Mouse (Mus musculus): ENCODE measurements around the gene Syne2. TPM values are rescaled to one million over a fixed set of nuclear protein-coding genes. Genes with fewer than 3 reads are reported as not detected.

Syne2 gene
- polyA plus RNA-seq, 1 experiment from 2014 or later: 5.1 TPM

DNA sequence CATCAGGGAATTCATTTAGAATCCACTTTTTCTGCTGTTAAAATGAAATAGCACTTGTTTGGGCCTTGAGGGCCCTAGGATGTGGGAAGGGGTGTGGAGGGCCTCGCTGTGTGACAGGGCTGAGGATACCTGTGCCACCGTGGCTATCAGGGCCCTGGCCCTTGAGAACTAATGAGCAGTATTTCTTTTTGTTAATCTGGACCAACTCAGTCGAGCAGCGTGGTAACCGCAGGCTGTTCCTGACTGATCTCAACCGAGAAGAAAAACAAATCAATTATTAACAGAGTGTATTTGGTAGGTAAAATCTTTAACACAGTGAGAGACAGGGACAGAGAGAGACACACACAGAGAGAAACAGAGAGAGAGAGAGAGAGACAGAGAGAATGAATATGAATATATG is 34.5 kb downstream of the Syne2 start:
- Histone ChIP-seq H3K4me2 (no peak overlapping the region), H3K9ac (no peak overlapping the region), H3K27ac (no peak overlapping the region), H3K36me3 (no peaks in the 10 kb centered on the region), H3K4me3 (replicated peaks) (no peak overlapping the region), H3K27me3 (0 out of 2 replicates have a peak, but pooled peaks cover 11% of the 10 kb centered on the region), H3K9me3 (replicated peaks) (no peaks in the 10 kb centered on the region), H3K4me1 (replicated peaks) (peaks cover 15% of the 10 kb centered on the region)
- ATAC-seq (ENCODE audit: low read depth) (no peak), DNase-seq (no peak)
- 58% methylated on average over 6 of the region's 6 CpGs for WGBS (ENCODE audit: insufficient replicate concordance)

DNA sequence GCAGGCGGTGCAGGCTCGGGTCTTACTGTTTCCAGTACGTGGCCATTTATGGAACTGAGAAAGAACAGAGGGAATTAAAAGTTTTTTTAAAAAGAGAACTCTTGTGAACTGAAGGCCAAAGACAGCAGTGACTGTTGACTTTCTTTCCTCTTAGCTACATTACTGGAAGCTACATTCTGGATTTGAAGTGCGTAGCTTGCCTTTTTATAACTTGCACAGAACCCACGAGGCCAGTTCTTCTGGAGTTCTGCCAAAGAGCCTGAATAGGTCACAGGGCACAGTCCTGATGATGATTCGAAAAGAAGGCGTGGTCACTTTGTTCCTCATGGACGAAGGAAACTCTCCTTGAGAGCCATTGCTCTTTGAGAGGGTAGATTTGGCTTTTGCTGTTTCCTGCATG is 35.6 kb downstream of the Syne2 start:
- WGBS (ENCODE audit: insufficient replicate concordance): 32% methylated on average over 8 of the region's 8 CpGs
- Histone ChIP-seq H3K27ac (no peak overlapping the region), H3K4me3 (replicated peaks) (no peak overlapping the region), H3K36me3 (no peaks in the 10 kb centered on the region), H3K9ac (no peak overlapping the region), H3K4me1 (replicated peaks) (peaks cover 15% of the 10 kb centered on the region), H3K4me2 (no peak overlapping the region), H3K27me3 (0 out of 2 replicates have a peak, but pooled peaks cover 11% of the 10 kb centered on the region), H3K9me3 (replicated peaks) (no peaks in the 10 kb centered on the region)
- ATAC-seq (ENCODE audit: low read depth) (no peak), DNase-seq (no peak)

DNA sequence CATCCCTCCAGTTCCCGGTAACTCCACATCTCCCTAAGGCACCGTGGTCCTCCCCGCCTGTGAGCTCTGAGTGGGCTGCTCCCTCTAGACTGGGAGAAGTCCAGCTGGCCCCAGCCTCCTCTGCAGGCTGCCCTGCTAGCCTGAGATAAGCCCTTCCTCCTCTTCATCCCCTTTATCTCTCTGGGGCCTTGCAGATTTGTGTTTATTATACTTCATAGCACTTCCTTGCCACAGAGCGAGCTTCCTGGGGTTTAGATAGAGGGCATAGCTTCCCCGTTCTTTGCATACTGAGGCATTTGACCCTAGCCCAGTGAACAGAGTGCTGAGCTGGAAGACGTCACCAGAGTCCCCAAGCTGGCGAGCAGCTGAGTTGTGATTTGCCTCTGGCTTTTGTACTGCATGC is 37.1 kb downstream of the Syne2 start:
- peaks cover 15% of the 10 kb centered on the region for H3K4me1 ChIP-seq (replicated peaks)
- no peak overlapping the region for H3K9ac ChIP-seq
- H3K9me3 ChIP-seq (replicated peaks): no peaks in the 10 kb centered on the region
- H3K27ac ChIP-seq: no peak overlapping the region
- ATAC-seq (ENCODE audit: low read depth) (peak; percentile 86), DNase-seq (peak; percentile 44)
- 8% methylated on average over 7 of the region's 7 CpGs for WGBS (ENCODE audit: insufficient replicate concordance)
- no peaks in the 10 kb centered on the region for H3K36me3 ChIP-seq
- H3K4me2 ChIP-seq: 0 out of 2 replicates have a peak overlapping the region, but pooled peaks have one; percentile 14
- H3K4me3 ChIP-seq (replicated peaks): no peak overlapping the region
- 0 out of 2 replicates have a peak, but pooled peaks cover 11% of the 10 kb centered on the region for H3K27me3 ChIP-seq

DNA sequence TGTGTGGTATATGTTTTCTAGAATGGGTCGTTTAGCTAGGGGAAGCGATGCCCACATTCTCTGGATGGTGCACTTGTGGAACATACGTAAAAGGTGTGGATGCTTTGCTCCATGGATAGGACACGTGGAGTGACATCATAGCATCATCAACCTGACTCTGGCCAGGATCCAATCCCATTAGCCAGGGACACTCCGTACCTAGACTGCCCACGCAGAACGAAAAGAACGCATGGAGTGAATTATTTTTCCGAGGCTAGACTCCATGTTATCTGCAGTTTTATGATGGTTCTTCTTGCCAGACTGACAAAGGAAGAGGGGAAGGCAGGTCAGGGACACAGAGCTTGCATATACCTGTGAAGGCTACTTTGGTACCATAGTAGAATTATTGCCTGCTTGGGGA is 37.7 kb downstream of the Syne2 start:
- Histone ChIP-seq H3K9ac (no peak overlapping the region), H3K27me3 (0 out of 2 replicates have a peak, but pooled peaks cover 11% of the 10 kb centered on the region), H3K4me2 (no peak overlapping the region), H3K27ac (no peak overlapping the region), H3K4me1 (replicated peaks) (peaks cover 15% of the 10 kb centered on the region), H3K4me3 (replicated peaks) (no peak overlapping the region), H3K36me3 (no peaks in the 10 kb centered on the region), H3K9me3 (replicated peaks) (no peaks in the 10 kb centered on the region)
- DNase-seq: no peak
- ATAC-seq (ENCODE audit: low read depth): no peak
- 73% methylated on average over 9 of the region's 9 CpGs for WGBS (ENCODE audit: insufficient replicate concordance)

DNA sequence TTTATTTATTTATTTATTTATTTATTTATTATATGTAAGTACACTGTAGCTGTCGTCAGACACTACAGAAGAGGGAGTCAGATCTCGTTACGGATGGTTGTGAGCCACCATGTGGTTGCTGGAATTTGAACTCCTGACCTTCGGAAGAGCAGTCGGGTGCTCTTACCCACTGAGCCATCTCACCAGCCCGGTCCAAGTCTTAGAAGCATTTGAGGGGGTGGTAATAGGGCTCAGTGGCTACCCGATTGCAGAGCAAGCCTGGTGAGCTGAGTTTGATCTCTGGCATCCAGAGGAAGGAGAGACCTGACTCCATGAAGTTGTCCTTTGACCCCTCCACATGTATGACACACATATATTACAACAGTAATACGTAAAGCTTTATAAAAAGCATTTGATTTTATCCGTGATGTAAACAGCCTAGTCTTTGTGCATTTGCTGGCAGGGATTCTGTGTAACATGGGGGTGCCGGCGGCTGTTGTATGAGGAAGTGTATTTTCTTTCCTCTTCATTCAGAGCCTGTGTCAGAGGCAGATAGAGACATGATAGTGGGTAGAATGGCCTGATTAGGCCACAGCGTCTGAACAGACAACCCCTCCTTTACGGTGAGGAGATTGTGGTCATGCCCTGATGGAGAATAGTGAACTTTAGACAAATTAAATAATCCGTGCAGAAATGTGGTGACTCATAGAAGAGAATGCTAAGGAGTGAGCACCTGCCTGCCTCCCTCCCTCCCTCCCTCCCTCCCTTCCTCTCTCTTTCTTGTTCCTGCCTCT is 38.3 kb downstream of the Syne2 start:
- Histone ChIP-seq H3K4me2 (no peak overlapping the region), H3K27ac (no peak overlapping the region), H3K4me3 (replicated peaks) (no peak overlapping the region), H3K9ac (no peak overlapping the region), H3K27me3 (0 out of 2 replicates have a peak, but pooled peaks cover 11% of the 10 kb centered on the region), H3K9me3 (replicated peaks) (no peaks in the 10 kb centered on the region), H3K36me3 (no peaks in the 10 kb centered on the region), H3K4me1 (replicated peaks) (peaks cover 15% of the 10 kb centered on the region)
- WGBS (ENCODE audit: insufficient replicate concordance): 44% methylated on average over 14 of the region's 14 CpGs
- ATAC-seq (ENCODE audit: low read depth): no peak
- no peak for DNase-seq

DNA sequence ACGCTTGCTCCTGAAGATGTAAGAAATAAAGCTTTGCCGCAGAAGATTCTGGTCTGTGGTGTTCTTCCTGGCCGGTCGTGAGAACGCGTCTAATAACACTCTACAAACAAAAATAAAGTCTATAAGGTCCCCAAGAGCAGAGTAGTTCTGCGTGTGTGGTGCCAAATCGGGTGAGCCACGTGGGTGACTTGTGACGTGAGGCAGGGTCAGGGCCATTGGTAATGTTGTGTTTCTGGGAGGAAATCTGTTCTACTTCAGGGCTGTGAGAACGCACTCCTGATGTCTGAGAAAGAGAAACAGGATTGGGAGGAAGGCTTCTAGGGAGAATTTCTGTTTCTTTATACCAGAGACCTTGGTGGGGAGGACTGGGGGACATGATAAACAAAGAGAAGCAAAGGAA is 42.0 kb downstream of the Syne2 start:
- Histone ChIP-seq H3K4me1 (replicated peaks) (peaks cover 9% of the 10 kb centered on the region), H3K27me3 (0 out of 2 replicates have a peak, but pooled peaks cover 8% of the 10 kb centered on the region), H3K4me3 (replicated peaks) (no peak overlapping the region), H3K4me2 (no peak overlapping the region), H3K9ac (no peak overlapping the region), H3K36me3 (no peaks in the 10 kb centered on the region), H3K27ac (no peak overlapping the region), H3K9me3 (replicated peaks) (no peaks in the 10 kb centered on the region)
- 77% methylated on average over 10 of the region's 11 CpGs for WGBS (ENCODE audit: insufficient replicate concordance)
- ATAC-seq (ENCODE audit: low read depth) (no peak), DNase-seq (no peak)

DNA sequence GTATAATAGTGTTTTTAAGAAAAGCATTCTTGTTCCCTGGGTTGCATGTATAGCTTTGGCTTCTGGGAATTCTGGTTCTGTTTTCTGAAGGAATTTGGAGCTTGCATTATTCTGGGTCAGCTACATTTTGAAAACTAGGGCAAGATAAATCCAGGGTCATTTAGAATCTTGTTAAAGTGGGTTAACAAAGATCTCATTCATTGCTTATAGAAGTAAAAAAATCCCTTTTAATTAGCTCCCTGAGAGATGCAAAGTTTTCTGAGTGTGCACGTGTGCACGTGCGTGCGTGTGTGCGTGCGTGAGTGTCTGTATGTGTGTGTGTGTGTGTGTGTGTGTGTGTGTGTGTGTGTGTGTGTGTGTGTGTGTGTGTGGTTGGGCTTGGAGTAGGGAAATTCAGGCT is 42.9 kb downstream of the Syne2 start:
- DNase-seq: no peak
- H3K27me3 ChIP-seq: 0 out of 2 replicates have a peak, but pooled peaks cover 8% of the 10 kb centered on the region
- H3K36me3 ChIP-seq: no peaks in the 10 kb centered on the region
- no peak for ATAC-seq (ENCODE audit: low read depth)
- H3K4me1 ChIP-seq (replicated peaks): no peaks in the 10 kb centered on the region
- H3K9me3 ChIP-seq (replicated peaks): no peaks in the 10 kb centered on the region
- H3K4me3 ChIP-seq (replicated peaks): no peak overlapping the region
- 85% methylated on average over 6 of the region's 6 CpGs for WGBS (ENCODE audit: insufficient replicate concordance)
- no peak overlapping the region for H3K27ac ChIP-seq
- H3K9ac ChIP-seq: no peak overlapping the region
- H3K4me2 ChIP-seq: no peak overlapping the region

DNA sequence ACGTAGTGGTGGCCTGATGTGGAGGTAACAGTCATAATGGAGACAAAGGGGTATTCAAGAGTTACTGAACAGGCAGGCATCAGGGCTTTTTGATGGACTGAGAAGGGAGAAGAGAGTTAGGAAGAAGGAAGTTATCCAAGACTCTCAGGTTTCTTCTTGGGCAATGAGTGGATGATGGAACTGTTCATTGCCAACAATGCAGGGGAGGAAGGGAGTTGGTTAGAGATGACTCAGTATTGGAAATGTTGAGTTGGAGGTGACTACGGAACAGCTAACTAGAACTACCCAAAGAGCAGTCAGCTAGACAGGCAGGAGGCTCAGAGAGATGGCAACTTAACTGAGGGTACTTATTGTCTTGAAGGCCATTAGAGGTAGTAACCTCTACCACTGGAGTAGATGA is 47.2 kb downstream of the Syne2 start:
- Histone ChIP-seq H3K4me1 (replicated peaks) (0 out of 2 replicates have a peak, but pooled peaks cover 3% of the 10 kb centered on the region), H3K9me3 (replicated peaks) (no peaks in the 10 kb centered on the region), H3K27me3 (no peaks in the 10 kb centered on the region), H3K36me3 (no peaks in the 10 kb centered on the region), H3K4me2 (no peak overlapping the region), H3K27ac (no peak overlapping the region), H3K4me3 (replicated peaks) (no peak overlapping the region), H3K9ac (no peak overlapping the region)
- DNase-seq (no peak), ATAC-seq (ENCODE audit: low read depth) (no peak)
- WGBS (ENCODE audit: insufficient replicate concordance): 69% methylated on average over 2 of the region's 2 CpGs

DNA sequence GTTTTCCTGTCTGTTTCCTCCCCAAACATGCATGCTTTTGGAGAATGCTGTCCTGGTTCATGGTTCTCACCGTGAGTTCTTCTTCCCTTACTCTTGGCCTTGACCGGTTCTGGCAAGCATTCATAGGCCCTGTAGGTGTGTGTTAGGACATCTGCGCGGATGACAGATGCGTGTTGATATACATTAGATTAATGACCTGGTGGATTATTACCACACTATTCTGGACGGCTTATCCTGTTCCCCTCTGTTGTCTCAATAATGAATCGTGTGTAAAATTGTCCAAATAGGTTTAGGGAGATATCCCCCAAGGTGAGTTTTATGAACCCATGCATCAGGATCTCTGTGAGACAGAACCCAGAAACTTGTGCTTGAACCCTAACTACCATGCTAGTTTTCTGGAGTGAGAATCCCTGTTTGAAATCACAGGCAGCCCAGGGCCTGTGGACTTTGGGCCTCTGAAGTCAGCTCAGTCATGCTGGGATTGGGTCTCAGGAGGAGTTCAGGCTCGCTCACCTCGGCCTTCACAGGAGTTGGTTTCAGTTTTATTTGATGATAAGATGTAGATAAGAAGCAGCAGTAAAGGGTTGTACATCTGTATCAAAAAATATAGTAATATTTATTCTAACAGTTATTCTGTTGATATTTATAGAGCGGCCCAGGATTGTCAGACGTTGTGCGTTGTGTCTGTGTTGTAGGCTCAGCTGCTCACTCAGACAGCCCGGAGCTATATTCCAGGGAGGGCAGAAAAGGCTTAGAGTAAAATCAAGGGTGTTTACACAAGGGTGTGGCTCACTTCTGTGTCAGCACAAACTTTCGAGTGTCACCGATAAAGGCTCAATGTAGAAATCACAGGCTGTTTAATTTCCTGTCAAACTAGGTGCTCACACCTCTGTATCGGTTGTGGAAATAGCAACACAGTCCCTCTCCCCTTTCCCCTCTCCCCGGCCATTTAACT is 48.8 kb downstream of the Syne2 start:
- H3K27me3 ChIP-seq: no peaks in the 10 kb centered on the region
- no peak overlapping the region for H3K4me3 ChIP-seq (replicated peaks)
- DNase-seq (no peak), ATAC-seq (ENCODE audit: low read depth) (no peak)
- no peaks in the 10 kb centered on the region for H3K36me3 ChIP-seq
- WGBS (ENCODE audit: insufficient replicate concordance): 63% methylated on average over 17 of the region's 17 CpGs
- no peak overlapping the region for H3K27ac ChIP-seq
- no peak overlapping the region for H3K4me2 ChIP-seq
- H3K9me3 ChIP-seq (replicated peaks): no peaks in the 10 kb centered on the region
- H3K4me1 ChIP-seq (replicated peaks): 0 out of 2 replicates have a peak, but pooled peaks cover 3% of the 10 kb centered on the region
- no peak overlapping the region for H3K9ac ChIP-seq

DNA sequence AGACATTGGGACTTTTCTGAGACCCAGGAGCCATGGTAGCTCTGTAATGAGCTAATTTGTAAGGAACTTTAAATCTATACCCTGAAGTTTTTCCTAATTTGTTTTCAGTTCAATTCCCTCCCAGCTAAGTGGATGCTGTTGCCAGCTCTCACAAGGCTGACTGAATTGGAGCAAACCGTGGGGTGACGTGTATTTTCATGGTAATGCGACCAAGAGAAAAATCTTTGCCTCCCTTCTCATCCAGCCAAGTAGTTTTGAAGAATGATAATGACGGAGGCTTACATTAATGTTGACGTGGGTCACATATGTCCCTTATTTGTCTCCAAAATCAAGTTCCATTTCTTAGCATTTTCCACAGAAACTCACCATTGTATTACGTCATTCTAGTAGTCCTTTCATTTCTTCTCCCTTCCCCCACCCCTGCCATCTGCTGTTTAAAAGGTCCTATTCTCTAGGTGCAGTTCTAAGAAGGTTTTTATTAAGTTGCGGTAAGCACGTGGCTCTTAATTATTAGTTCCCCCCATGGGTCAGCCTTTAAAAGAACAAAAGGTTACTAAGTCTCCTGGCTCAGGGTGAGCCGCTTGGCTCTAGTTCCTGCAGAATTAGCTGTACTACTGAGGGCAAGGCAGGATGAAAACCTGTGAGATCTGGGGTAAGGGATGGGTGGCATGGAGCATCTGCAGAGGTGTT is 55.8 kb downstream of the Syne2 start:
- DNase-seq: no peak
- no peaks in the 10 kb centered on the region for H3K36me3 ChIP-seq

More for the DNA sequence above, 55.8 kb downstream of the Syne2 start:
- Histone ChIP-seq H3K27ac (no peak overlapping the region), H3K27me3 (no peaks in the 10 kb centered on the region), H3K9ac (no peak overlapping the region), H3K4me1 (replicated peaks) (no peaks in the 10 kb centered on the region), H3K9me3 (replicated peaks) (no peaks in the 10 kb centered on the region), H3K4me2 (no peak overlapping the region), H3K4me3 (replicated peaks) (no peak overlapping the region)
- no peak for ATAC-seq (ENCODE audit: low read depth)
- WGBS (ENCODE audit: insufficient replicate concordance): 70% methylated on average over 9 of the region's 9 CpGs
